Mouse (Mus musculus) heart, embryonic 11.5 days (tissue): ENCODE measurements around the gene Prkar2b. TPM values are rescaled to one million over a fixed set of nuclear protein-coding genes. Genes with fewer than 3 reads are reported as not detected.

Experiments
- polyA plus RNA-seq: library from polyadenylated mRNA; unstranded; fragments of >200 nt; fragmentation: Nextera tagmentation; extraction: Ambion mirVana; gene quantifications from 2 replicates; pipeline ENCODE4 v1.2.1, GENCODE M21; 2014

The Prkar2b gene
- polyA plus RNA-seq, 1 experiment from 2014 or later = 20.6 TPM

Other genes with a start within 250 kb of the Prkar2b start
- 85.3 and 95.1 TPM in 2 replicates for gene Hbp1, start 110.8 kb downstream of the Prkar2b start, polyA plus RNA-seq
- gene Pik3cg, start 147.4 kb upstream of the Prkar2b start, polyA plus RNA-seq = 1.1 and 1.5 TPM in 2 replicates